Mouse (Mus musculus): Measurements from ENCODE around the gene Asb1.

- no peak for TF ChIP-seq CTCF (IDR thresholded peaks at IDR 0.05; ENCODE audit: extremely low read depth, insufficient read depth, insufficient read length, insufficient replicate concordance)
- TF ChIP-seq POLR2A (IDR thresholded peaks at IDR 0.05; ENCODE audit: low read depth, low read length), result no peak
These were observed 55.2 kb downstream of the Asb1 start for GRCm38 (mm10) chr1:91595521-91596020.
